Mouse (Mus musculus) c-Kit-negative CD71-positive TER-119-positive erythroid progenitor cells, embryonic 14.5 days (primary cell): ENCODE measurements around the gene Lgals4.
A peak's percentile ranks its signal among the peaks of the same experiment; 100 is the strongest.

ENCODE experiments used
- DNase-seq: peaks from one replicate; pipeline ENCODE4 v3.0.0-alpha.2; 2013; ENCODE audit warnings: low read depth, low spot score

Gene Lgals4

GRCm38 (mm10) chr7:28822556-28822955 is 11.1 kb upstream of the Lgals4 start:
- no peak for DNase-seq

- DNase-seq, result no peak
Measured at GRCm38 (mm10) chr7:28822993-28823903, 10.4 kb upstream of the Lgals4 start.

- DNase-seq, result no peak
Measured at GRCm38 (mm10) chr7:28823932-28824331, 9.7 kb upstream of the Lgals4 start.

- peak; percentile 87 for DNase-seq
Measured at GRCm38 (mm10) chr7:28824941-28825685, 8.5 kb upstream of the Lgals4 start, which contains the start of gene Ech1. Ech1 (plus strand) TSS chr7:28825217.

DNA sequence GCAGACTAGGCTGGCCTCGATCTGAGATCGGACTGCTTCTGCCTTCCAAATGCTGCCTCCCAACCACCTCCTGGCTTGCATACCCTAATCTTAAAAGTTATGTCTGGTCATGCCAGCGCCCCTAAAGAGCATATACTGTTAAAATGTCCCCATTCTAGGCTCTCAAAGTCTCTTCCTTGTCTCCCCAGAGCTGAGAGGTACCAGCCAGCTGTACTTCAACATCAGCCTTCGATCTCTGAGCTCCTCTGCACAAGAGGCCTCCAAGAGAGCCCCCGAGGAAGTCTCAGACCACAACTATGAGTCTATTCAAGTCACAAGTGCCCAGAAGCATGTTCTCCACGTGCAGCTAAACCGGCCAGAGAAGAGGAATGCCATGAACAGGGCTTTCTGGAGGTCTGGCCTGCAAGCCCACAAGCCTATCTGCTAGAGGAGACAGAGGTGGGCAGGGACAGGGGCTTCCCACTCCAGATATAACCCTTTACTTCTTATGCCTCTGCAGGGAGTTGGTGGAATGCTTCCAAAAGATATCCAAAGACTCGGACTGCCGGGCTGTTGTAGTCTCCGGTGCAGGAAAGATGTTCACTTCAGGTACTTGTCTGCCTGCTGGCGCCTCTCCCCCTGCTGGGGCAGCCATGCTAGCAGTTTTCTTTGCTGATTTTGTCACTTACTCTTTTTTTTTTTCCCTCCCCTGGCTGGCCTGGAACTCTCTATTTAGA is 7.8 kb upstream of the Lgals4 start:
- no peak for DNase-seq

- no peak for DNase-seq
Measured at GRCm38 (mm10) chr7:28826402-28826772, 7.3 kb upstream of the Lgals4 start.

DNA sequence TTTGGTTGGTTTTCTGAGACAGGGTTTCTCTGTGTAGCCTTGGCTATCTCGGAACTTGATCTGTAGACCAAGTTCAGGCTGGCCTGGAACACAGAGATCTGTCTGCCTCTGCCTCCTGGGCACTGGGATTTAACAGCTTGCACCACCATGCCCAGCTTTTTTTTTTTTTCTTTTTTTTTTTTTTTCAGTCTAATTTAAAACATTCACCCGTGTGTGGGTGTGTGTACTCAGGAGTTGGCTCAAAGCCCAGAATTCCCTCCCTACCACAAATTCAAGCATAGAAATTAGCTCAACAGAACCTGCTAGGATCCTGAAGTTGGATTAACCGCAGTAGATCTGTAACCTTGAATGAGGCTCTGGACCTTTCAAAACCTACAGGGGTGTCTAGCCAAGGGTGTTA is 6.3 kb upstream of the Lgals4 start:
- no peak for DNase-seq

- no peak for DNase-seq
Measured at GRCm38 (mm10) chr7:28829821-28830220, 3.8 kb upstream of the Lgals4 start.

- no peak for DNase-seq
Measured at GRCm38 (mm10) chr7:28830981-28831380, 2.7 kb upstream of the Lgals4 start.

- DNase-seq, result no peak
Measured at GRCm38 (mm10) chr7:28831411-28832125, 2.1 kb upstream of the Lgals4 start.

- no peak for DNase-seq
Measured at GRCm38 (mm10) chr7:28832137-28832536, 1.5 kb upstream of the Lgals4 start.

DNA sequence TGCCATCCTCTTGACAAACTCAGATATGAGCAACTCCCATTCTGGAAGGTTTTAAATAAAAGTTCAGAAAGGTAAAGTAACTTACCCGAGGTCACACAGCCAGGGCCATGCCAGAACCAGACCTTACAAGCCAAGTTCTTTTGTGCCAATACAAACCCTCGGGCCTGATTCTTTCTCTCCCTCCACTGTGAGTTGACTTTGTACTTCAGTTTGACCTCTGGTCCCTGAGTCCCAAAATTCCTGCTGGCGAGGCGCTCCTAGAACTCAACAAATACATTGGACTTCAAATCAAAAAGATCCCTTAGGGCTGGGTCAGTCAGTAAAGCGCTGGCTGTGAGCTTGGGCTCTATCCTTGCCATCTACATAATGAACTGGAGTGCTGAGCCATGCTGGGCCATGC is 3.3 kb downstream of the Lgals4 start:
- DNase-seq, result no peak

- no peak for DNase-seq
Measured at GRCm38 (mm10) chr7:28838331-28838730, 4.7 kb downstream of the Lgals4 start.

GRCm38 (mm10) chr7:28847273-28847672 is 13.6 kb downstream of the Lgals4 start:
- no peak for DNase-seq

DNA sequence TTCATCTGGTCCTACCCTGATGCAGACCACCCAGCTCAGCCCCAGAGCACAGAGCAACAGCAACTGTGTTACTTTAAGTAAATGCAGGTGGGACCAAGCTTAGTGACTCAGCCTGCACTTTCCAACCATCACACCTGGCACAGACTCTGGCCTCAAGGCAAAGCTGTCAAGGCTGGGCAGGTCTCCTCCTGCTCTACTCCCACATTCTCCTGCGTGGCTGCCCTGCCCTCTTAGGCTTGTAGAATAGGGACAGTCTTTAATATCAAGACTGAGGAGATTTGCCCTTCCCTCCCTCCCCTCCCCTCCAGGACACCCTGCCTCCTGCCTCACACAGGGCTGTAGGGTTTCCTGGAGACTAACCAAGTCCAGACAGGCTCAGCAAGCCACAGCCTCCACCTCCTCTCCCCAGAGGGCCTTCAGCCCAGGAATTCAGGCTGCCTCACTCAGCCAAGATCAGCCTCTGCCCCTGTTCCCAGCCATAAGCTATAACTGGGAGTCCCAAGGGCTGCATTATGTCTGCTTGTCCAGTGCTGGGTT is 16.1 kb downstream of the Lgals4 start:
- no peak for DNase-seq

GRCm38 (mm10) chr7:28850642-28851041 is 17.0 kb downstream of the Lgals4 start:
- DNase-seq, result no peak

GRCm38 (mm10) chr7:28859953-28860352 is 26.3 kb downstream of the Lgals4 start:
- DNase-seq, result no peak

DNA sequence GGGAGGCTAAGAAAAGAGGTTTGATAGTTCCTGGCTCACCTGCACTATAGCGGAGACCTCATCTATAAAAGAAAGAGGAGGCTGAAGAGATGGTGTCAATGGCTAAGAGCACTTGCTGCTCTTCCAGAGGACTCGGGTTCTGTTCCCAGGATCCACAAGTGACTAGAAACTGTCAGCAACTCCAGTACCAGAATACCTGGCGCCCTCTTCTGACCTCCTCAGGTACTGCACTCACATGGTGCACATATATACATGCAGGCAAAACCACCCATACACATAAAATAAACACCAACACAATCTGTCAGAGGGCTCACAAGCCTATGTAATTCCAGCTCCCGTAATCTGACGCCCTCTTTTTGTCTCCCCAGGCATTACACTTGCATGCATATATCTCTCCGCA is 27.2 kb downstream of the Lgals4 start:
- no peak for DNase-seq

DNA sequence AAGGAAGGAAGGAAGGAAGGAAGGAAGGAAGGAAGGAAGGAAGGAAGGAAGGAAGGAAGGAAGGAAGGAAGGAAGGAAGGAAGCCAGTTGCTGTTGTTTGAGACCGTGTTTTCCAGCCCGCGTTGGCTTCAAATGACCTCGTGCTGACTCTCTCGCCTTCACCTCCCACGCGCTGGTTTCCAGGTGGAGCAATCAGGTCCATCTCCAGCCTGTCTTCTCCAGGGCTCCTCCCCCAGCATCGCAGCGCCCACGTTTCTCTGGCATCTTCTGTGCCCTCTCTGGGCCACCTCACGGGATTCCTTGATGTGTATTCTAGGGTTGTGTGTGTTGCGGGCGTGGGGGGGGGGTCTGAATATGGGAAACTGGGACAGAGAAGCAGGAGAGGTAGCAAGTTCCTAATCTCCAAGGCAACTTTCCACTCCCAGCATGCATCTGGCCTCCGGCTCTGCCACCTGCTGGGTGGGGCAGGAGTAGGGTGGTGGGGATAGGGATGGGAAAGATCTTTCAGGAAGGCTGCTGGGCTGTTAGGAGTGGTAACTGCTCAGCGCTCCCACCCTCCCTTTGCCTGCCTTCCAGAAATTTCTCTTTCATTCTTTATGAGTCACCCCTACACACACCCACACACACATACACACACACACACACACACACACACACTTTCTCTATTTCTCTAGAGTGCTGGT is 29.3 kb downstream of the Lgals4 start:
- DNase-seq, result no peak

DNA sequence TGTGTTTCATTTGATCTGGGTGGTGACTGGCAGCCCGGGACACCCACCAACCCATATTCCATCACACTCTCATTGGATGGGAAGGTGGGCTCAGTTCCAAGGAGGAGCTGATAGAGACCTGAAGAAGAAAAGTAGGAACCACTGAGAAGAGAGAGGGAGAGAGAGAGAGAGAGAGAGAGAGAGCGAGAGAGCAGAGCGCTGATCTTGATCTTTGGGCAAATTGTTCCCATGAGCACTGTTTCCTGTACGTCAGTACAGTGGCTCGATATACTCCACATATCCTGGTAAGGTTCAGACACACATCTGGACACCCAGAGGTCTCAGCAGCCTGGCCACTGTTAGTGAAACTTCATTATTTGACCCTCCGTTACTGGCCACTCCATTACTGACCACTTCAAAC is 29.9 kb downstream of the Lgals4 start, which contains the start of gene Lgals7:
Gene Lgals7 (plus strand): TSS at position 314 of the 400 bp plus-strand sequence.
- DNase-seq, result no peak
